Mouse (Mus musculus) gastrocnemius, postnatal 4 days (tissue): ENCODE data around the gene Trappc6a. TPM values are rescaled to one million over a fixed set of nuclear protein-coding genes. Genes with fewer than 3 reads are reported as not detected.

Experiments used
- DNase-seq, 2 experiments: peaks; one replicate each; pipeline ENCODE4 v3.0.0; 2021 to 2022; ENCODE audit warnings: low spot score in 2 of 2, mixed read lengths in 2 of 2
- total RNA-seq, 2 experiments: library from RNA; stranded (reverse); gene quantifications; 2 replicates each; pipeline ENCODE4 v1.2.3; 2021

Trappc6a gene
- total RNA-seq, 2 experiments from 2014 or later = 27.3 to 30.6 TPM

DNA sequence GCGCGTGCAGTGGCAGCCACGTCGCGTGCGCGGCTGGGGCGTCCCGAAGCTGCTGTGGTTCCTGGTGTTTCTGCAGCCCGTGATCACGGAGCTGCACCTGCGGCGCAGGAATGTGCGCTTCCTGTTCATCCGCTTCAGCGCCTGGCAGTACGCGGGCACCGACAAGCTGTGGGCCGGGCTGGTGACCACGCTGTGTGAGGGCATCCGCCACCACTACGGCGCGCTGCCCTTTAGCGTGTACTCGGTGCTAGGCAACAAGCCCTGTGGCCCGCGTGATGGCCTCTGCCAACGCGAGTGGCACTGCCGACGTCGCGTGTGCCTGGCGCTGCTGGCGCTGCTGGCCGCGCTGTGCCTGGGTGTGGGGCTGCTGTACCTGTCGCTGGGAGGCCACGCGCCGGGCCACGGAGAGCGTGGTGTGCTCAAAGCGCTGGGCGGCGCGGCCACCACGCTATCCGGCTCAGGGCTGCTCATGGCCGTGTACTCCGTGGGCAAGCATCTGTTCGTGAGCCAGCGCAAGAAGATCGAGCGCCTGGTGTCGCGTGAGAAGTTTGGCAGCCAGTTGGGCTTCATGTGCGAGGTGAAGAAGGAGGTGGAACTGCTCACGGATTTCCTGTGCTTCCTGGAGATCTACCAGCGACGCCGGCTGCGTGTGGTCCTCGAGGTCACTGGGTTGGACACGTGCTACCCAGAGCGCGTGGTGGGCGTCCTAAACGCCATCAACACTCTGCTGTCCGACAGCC is 15.0 kb downstream of the Trappc6a start:
- no peak for DNase-seq

DNA sequence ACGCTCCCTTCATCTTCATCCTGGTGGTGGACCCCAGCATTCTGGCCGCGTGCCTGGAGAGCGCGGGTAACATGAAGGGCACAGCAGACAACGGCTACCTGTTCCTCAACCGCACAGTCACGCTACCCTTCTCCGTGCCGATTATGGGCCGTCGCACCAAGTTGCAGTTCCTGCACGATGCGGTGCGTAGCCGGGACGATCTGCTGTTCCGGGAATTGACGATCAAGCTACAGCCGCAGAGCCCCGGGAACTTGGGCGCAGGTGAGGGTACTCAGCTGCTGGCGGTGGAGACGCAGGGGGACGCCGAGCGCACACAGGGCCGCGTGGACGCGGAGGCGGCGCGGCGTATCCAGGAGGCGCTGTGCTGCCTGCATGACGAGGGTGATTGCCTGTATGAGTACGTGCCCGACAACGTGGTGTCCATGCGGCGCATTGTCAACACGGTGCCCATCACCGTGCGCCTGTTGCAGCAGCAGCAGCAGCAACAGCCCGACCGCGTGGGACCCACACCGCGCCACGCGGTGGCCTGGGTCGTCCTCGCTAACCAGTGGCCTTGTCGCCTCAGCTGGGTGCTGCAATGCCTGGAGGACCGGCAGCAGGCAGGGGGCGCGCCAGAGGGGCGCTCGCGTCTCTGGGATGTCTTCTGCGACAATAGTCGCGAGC is 15.7 kb downstream of the Trappc6a start:
- peak in 1 of 2 experiments; percentile 60 for DNase-seq

DNA sequence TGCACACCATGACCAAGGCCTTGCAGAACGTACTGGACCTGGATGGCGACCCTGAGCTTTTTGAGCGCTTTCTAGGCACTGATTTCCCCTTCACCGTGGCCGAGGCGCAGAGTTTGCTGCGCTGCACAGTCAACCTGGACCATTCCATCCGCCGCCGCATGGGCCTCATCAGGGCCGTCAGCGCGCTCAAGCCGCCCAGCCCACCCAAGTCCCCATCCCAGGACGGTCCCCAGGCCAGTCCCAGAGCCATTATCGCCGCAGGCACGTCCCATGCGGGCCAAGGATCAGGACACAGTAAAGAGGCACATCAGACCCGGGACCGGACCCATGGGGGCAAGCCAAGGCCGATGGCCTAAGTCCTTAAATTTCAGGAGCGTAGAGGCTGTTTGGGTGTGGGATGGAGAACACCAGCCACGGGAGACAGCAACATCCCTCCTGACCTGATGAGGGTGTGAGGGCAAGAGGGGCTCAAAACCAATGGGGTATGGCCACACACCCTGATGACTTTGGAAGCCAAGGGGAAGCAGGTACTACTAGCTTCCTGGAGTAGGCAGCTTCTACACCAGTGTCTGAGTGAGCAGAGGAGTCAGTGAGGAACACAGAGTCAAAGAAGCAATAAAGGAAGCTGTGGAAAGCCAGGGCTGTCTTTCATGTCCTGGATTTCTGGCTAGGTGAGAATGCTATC is 16.4 kb downstream of the Trappc6a start:
- DNase-seq = no peak

DNA sequence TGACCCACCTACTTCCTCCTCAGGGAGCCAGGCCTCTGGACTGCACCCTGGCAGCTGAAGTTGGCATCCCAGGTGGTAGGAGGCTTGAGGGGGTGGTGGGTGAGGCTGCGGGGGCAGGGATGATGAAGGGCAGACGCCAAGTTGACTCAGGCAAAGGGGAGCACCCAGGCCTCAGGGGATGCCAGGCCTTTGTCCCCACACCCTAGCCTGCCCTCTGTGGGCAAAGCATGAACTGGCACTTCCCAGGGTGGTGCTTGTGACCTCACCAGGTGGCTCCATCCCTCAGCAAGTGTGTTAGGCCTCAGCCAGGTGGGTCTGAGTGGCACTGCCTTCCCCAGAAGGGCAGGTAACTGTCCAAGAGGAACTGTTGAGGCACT is 16.9 kb downstream of the Trappc6a start:
- no peak for DNase-seq

DNA sequence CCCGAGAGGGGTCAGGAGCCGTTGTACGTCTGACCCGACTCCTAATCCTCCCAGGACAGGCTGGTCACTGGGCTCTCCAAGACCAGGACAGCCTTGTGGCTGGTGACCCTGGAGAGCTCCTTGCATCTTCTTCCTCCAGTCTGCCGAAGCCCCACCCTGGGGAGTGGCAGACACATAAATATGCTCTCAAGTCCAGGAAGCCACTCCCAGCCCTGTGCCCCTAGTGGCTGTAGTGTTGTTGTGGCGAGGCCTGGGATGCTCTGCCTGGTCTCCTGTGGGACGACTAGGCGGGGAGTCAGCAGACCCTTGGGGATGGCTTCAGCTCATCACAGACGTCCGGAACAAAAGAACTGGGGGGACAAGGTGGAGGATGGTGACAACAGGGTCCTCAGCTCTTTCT is 22.9 kb downstream of the Trappc6a start:
- DNase-seq = no peak

DNA sequence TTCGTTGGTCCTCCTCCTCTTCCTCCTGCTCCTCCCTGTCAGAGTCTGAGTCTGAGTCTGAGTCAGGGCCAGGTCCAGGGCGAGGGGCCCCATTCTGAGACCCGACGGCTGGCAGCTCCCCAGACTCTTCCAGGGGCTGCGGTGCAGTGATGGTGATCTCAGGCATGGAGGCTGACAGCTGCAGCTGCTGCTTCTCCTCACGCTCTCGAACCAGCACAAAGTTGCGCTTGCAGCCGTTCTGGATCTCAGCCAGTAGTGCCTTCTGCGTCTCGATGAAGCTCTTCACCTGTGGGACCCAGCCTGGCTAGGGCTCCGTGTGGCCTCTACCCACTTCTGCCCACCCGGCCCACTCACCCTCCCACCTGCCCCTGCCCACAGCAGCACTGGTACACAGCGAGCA is 24.0 kb downstream of the Trappc6a start:
- no peak for DNase-seq

DNA sequence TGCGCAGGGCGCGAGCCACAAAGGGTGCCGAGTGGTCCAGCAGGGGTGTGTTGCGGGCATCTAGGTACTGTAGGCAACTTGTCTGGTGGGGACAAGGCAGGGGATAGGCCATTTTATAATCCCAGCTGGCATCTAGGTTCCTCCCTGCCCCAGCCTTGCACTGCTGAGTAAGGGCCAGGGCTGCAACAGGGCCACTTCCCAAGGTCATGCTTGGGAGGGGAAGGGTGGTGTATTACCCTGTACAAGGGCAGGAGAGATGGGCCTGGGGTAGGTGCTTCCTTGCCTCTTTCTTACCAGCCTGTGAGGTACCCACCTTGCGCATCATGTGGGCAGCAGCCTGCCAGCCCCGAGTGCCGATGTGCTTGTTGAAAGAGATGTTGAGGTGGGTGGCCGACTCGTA is 26.5 kb downstream of the Trappc6a start:
- DNase-seq = no peak

DNA sequence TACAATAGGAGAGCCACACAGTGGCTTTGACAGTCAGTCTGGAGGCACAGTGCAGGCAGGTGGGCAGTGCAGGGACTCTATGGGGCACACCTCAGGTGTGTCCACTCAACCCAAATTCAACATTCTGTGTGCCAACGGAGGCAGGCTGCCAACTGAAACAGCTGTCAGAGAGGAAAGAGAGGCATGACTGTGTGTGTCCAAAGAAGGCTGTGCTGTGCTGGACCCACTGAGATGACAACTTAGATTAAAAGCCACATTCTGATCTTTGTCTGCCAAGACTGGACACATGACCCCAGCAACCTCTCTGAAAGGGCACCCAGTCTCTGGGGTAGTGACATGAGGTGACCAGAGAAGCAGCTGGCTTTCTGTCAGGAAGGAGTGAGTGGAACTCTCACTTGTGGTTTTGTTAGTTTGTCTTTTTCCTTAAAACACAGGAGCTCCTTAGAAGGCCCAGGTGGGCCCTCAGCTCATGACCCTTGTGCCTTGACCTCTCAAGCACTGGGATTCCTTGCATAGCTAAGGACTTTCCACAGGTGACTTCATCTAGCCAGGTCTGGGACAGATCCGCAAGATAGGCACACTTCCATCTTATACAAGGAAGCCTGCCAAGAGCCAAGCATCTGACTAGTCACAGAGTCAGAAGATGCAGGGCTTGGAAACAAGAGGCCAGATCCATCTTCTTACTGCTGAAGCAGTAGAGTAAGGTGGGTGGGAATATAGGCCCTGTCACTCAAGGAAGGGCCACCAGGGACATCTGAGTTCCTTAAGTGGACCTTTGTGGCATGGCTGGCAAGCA is 32.8 kb downstream of the Trappc6a start:
- DNase-seq = no peak

DNA sequence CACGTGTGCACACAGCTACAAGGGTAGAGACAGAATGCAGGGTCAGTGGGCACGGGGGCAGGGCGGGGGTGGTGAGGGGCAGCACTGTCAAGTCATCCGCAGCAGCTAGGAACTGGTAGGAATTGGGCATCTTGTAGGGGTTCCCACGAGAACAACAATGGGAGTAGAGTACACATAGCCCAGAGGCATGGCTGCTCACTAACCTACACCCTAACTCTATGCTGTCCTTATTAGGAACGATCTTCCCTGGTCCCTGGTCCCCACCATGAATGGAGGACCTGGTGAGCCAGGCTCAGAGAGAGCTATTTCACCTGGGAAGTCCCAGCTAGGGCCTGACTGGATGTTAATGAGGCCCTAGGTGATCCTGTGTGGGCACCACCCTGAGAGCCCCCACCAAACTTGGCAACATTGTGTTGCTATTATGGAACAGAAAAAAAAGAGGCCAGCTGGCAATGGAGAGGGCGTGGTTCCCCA is 33.5 kb downstream of the Trappc6a start:
- DNase-seq = no peak

DNA sequence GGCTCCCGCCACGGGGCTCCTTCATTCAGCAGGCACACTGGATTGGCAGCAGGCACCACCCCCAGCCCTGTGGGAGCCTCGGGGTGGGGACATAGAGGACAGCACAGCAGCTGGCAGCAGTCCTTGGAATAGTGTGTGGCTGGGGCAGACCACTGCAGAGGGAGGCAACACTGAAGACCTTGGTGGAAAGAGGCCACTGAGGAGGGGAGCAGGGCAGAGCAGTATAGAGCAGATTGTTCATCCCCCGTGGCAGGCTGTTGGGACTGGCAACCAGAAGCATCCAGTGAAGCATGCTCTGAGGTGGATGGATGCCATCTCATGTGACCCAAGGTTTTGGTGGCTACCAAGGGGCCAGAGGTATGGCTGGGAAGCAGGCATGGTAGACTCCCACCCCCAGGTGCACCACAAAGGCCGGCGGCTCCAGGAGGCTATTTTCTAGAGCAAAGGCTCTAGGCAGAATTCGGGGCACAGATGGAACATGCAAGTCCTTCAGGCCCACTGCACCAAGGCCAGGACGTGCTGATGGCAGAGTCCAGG is 34.0 kb downstream of the Trappc6a start:
- no peak for DNase-seq

DNA sequence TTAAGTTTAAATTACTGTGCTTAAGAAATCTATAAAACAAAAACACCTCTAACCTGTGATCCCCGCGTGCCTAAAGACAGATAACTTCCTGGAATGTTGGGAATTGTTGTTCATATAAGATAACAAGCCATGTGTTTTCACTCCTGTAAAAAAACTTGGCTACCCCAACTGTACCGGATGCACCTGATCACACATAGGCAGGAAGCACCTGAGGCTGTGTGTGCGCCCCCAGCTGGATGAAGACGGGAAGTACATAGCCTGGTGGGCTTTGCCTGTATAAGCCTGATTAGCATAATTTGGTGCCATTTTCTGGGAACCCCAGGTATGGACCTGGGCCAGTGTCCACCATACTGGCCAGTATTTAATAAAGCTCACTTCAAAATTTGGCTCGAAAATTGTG is 35.4 kb downstream of the Trappc6a start:
- no peak for DNase-seq

DNA sequence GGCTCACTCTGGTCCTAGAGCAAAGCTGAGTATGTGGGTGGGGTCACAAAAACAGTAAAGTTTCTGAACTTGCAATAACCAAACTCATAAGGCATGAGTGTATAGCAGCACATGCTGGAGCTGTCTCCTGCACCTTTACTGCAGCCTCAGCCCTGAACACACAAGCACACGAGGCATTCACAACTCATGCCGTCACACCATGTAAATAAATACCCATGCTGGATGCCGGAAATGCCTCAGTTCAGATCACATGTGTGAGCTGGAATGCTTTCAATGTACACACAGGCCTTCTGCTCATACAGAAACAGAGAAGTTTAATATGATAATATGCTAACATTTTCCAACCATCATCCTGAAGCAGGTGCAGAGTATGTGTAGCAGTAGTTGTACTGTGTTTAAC is 37.8 kb downstream of the Trappc6a start:
- no peak for DNase-seq

DNA sequence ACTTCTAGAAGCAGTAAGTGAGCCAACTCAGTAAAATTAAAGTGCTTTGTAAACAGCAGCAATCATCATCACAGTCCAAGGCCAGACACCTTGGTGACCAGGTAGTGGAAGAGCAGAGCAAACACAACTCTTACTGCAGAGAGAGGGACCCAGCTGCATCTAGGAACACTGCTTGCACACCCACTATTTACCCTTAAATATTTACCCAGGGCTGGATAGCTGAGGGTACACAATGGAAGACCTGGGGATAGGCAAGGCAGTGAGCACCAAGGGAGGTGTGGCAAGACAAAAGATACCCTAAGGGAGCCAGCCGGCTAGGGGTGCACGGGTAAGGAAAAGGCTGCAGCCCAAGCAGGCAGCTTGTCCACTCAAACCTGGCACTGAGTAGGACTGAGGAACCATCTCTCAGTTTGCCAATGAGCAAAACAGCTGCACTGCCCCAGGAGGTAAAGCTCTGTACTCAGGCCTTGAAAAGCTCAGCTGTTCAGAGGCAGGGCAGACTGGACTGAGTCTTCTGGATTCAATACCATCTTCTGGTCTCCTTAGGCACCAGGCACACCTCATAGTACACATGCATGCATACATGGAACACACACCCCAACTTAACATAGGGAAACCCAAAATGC is 39.3 kb downstream of the Trappc6a start:
- no peak for DNase-seq

DNA sequence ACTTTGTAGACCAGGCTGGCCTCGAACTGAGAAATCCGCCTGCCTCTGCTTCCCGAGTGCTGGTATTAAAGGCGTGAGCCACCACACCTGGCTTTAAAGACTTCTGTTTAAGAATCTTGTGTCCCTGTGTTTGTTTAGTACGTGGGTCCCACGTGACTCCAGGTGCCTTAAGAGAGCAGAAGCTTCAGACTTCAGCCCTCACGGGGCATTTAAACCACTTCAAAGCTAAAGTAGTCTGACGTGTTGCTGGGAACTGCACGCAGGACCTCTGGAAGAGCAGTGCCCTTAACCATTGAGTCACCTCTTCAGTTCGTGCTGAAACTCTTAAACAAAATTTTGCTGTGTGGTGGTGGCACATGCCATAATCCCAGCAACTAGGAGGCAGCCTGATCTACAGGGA is 41.2 kb downstream of the Trappc6a start:
- DNase-seq = no peak

DNA sequence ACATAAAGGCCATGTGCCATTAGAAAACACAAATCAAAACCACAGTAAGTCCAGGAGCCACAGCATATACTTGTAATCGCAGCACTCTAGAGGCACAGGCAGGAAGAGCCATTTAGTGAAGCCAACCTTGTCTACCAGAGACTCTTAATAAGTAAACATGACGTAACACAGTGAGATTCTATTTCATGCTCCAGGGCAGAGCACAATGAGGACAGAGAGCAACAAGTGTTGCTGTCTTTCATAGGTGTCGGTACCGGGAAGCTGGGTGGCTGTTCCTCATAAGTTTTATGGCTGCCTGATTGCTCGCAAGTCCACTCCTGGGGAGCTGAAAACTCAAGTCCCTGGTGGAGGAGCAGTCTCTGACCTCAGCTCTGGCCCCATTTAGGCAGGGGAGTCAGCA is 43.4 kb downstream of the Trappc6a start:
- no peak for DNase-seq

DNA sequence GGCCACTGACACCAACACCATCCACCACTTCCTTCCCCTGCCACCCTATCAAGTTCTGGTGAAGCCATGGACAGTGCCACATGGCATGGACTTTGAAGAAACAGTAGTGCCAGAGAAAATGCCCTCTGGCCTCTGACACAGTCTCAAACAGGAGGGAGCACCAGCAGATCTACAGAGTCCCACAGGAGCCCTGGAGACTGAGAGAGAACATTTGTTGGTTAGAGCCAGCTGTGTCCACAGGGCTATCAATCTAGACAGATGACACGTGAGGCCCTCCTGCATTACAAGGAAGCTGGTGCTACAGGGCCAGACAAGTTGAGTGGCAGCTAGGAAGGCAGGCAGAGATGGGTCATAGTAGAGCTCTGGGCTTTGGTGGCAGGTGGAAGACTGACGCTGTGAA is 44.2 kb downstream of the Trappc6a start:
- DNase-seq = no peak

DNA sequence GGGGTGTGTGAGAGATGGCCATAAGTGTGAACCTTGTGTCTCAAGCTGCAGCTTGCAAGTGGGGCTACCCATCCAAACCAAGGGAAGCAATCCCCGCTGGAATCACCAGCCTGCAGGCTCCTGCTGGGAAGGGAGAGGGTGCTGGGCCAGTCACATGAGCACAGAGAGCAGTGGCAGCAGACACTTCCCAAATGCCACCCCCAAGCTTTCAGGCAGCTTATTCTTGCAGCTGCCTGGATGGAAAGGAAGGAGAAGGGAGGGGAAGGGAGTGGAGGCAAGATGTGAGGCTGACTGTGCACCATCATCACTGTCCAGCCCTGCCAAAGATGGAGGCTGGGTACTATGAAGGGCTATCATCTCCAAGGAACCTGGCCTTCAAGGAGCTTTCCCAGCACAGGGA is 46.0 kb downstream of the Trappc6a start:
- DNase-seq = no peak

DNA sequence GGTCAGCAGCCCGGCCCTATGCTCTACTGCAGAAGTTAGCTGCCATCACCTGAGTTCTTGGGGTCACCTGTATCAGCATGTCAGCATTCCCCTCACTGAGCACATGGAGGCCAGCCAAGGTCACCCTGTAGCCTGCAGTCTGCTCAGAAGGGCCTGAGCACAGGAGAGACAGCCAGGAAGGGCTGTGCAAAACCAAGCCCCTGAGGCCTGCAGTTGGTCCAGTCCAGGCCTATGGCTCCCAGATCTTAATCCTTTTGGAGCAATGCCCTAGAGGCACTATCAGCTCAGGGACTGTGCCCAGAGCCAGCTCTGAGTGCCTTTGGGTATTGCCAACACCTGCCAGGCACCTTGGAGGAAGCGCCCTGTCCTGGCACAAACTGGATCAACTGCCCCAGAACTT is 48.9 kb downstream of the Trappc6a start:
- no peak for DNase-seq

DNA sequence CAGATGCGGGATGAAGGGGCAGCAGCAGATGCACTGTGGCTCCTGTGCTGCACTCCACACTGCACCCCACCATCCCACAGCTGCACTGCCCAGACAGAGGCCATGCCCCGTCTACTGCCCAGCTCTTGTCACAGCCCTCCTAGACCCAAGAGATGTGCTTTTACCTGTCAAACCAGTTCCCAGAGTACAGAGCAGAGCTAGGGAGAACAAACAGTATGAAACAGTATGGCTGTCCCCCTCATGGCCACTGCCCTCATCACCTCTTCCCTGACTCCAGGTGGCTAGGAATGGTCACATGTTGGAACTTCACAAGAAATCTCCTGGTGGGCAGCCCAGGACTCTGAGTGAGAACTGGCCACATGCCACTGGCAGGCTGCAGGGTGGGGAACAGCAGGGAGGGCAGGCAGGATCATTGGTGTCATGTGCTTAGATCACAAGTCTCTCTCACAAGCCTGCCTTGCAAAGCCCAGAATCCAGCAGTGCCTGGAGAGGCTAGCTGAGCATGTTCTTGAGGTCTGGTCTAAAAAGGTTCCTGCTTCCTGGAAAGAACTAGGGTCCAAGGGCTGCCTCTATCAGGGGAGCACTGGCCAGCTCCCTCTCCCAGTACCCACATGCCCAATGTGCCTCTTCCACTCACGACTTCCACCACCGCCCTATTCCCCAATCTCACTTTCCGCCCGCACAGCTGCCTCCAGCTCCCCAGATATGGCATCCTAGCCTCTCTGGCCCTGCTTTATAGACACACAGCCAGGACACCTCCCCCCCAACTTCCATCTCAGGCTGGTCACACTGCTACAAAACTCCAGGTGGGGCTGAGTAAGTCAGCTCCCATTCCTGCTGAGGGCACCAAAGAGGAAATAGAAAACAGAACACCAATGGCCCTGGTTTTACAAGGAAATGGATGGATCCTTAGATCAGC is 50.0 kb downstream of the Trappc6a start:
- no peak for DNase-seq

DNA sequence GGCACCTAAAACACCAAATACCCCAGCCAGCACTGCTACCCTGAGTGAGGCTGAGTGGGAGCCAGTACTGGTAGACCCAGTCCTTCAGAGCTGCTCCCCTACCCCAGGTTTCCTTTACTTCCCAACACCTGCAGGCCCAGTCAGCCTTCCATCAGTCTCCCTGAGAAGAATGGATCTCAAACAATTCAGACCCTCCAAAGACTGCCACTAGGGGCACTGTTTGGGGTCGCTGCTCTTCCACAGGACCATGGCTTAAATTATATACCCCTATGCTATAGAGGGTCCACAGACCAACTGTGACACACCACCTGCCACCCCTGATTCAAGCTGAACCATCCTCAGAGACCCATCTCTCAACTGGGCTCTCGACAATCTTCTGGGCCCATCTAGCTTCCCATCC is 50.8 kb downstream of the Trappc6a start:
- no peak for DNase-seq
